Mouse (Mus musculus): ENCODE results near the gene Gnl1.
"Not testable (repeated sequence)": the region's sequence is repeated elsewhere in the genome, so short reads cannot be mapped to it uniquely, and the experiment has no call there.

The Gnl1 gene

DNA sequence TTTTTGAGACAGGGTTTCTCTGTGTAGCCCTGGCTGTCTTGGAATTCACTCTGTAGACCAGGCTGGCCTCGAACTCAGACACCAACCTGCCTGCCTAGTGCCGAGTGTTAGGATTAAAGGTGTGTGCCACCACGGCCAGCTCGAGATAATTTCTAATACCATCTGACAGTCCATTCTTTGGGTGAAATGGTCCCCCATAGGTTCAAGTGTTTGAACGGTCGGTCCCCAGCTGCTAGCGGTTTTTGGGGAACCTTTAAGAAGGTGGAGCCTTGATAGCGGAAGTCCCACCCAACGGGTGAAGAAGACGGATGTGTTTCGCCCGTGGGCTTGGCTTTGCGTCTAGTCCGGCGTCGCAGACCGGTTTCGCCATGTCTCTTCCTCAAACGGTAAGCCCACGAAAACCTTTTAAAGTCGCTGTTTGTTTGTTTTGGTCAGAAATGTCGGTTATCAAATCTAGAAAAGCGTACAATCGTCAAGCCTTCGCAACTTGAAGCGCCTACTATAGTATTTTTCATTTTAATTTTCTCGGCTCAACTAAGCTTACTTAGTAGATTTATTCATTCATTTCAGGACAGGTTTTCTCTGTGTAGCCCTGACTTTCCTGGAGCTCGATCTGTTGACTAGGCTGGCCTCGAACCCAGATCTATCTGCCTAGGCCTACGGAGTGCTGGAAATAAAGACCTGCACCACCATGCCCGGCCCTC lies 14.7 kb downstream of the Gnl1 start:
- peak; percentile 37 to 57 for DNase-seq (ENCODE audit: low read depth in 2 of 2, low spot score in 2 of 2)

DNA sequence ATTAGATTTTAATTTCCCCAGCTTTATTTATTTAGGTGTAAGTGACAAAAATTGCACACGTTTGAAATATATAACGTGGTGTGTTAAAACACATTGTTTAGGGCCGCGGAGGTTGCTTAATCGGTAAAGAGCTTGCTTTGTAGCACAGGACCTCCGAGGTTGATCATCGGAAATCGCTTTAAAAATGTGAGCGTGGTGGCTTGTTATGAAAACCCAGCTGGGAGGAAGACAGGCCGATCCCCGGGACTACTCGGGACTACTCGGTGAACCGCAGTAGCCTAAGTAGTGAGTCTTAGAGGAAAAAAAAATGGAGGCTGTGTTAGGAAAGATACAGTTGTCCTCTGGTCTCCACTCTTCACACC lies 15.2 kb downstream of the Gnl1 start:
- no peak for DNase-seq (ENCODE audit: low read depth in 2 of 2, low spot score in 2 of 2)

DNA sequence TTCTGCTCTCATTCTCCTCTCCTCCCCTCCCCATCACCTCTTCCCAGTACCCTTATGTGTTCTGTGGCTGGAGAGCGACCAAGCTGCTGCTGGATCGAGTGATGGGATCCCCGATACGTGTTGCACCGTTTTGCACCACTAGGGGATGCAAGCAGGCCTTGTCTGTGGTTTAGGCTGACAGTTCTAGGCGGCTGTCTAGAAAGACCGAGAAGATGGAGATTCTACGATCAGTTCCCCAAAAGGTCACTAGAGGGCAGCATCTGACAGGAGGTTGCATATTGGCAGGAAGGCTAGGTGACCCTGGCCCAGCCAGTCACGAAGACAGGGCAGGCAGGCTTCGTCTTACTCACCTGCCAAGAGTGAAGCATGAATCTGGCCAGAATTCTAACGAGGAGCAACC lies 17.3 kb downstream of the Gnl1 start:
- peak; percentile 99 for DNase-seq (ENCODE audit: low read depth in 2 of 2, low spot score in 2 of 2)

DNA sequence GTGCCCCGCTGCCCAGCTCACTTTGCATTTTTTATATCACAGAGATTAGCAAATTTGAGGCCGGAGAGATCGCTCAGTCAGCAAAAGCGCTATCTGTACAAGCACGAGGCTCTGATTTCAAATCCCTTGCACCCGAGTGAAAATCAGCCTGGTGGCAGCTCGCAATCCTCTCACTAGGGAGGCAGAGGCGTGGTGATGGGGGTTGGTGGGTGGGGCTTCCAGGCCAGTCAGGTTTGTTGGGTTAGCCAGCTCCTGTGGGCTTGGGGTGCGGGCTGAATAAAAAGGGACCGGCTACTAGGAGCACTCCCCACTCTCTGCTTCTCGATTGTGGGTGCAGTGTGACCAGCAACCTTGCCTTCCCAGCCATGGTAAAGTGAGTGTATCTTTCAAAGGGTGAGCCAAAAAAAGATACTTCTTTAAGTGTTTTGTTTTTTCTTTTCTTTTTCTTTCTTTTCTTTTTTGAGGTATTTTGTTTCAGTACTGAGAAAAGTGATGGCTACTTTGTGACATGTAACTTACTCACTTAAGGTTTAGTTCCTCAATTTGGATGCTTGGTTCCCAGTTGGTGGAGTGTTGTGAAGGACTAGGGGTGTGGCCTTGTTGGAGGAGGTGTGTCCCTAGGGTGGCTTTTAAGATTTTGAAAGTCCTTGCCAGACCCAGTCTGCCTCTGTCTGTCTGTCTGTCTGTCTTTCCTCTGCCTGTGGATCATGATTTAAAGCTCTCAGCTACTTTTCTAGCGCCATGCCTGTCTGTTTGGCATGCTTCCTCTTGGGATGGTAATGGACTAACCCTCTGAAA lies 18.3 kb downstream of the Gnl1 start:
- DNase-seq (ENCODE audit: low read depth in 2 of 2, low spot score in 2 of 2), result no peak

DNA sequence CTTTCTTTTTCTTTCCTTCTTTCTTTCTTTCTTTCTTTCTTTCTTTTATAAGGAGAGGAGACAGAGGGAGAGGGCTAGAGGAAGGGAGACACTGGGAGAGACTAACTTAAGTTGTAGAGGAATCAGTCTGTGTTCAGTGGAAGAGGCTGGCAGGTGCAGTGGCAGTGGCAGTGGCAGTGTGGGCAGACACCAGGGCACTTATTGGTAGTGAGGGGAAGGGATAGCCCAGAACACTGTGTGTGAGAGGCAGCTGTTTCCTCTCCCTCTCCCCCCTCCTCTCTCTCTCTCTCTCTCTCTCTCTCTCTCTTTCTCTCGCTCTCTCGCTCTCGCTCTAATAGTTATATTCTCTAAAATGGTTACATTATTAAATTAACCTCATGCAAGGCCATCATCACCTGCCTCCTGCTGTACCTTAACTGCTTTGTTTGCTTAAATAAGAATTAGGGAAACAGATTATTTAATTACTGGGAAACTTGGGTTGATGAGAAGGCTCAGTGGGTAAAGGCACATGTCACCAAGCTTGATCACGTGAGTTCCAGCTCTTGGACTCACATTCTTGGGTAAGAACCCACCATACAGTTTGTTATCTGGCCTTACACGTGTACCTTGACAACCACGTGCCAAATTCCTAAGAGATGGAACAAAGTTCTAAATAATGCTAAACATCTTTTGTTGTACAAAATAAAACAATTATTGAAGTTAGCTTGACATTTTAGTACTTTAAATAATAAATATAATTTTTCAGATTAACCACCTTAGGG lies 19.1 kb downstream of the Gnl1 start:
- DNase-seq (ENCODE audit: low read depth in 2 of 2, low spot score in 2 of 2), result no peak

DNA sequence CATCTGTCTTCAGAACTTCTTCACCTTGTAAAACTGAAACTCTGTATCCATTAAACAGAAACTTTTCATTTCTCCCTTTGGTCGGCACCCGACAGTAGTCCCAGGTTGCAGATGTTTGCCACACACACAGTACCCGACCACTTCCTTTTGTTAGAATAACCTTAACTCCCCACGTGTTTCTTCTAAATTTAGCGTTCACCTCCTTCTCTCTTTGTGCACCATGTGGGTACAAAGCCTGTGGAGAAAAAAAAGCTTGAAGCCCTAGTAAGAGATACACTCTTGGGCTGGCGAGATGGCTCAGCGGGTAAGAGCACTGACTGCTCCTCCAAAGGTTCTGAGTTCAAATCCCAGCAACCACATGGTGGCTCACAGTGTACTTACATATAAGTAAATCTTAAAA lies 19.7 kb downstream of the Gnl1 start:
- peak; percentile 91 to 92 for DNase-seq (ENCODE audit: low read depth in 2 of 2, low spot score in 2 of 2)

DNA sequence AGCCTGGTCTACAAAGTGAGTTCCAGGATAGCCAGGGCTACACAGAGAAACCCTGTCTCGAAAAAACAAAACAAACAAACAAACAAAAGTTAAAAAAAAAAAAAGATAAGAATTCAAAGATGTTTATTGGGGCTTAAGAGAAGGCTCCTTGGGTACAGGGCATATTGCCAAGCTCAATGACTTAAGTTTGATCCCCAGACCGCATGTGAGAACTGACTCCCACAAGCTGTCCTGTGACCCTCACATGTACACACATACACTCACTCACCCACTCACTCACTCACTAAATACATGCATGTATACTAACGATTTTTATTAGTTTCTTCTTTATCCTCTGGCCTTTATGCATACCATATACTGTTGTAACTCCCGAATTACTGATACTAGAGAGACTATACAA lies 20.7 kb downstream of the Gnl1 start:
- no peak for DNase-seq (ENCODE audit: low read depth in 2 of 2, low spot score in 2 of 2)

DNA sequence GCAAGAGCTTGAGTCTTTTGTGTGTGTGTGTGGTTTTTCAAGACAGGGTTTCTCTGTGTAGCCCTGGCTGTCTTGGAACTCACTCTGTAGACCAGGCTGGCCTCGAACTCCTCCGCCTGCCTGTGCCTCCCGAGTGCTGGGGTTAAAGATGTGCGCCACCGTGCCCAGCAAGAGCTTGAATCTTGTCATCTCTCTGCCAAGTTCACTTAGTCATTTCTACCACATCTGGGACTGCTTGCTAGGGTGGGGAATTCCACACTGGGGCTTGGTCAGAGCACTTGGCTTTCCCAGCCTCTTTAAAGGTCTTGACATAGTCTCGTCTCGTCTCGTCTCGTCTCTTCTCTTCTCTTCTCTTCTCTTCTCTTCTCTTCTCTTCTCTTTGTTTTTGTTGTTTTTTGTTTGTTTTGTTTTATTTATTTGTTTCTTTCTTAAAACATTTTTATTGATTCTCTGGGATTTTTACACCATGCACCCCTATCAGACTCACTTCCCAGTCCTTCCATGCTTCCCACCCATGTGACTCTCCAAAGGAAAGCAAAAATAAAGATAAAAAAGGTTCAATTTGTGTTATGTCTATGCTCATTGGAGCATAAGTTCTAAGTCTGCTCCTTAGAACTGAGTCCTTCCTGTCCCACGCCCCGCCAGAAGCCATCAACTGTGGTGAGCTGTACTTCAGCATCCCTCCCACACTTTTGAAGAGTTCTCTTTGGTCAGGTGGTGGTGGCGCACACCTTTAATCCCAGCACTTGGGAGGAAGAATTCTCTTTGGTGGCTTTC lies 21.7 kb downstream of the Gnl1 start:
- DNase-seq (ENCODE audit: low read depth in 2 of 2, low spot score in 2 of 2), result peak; percentile 20 to 33

DNA sequence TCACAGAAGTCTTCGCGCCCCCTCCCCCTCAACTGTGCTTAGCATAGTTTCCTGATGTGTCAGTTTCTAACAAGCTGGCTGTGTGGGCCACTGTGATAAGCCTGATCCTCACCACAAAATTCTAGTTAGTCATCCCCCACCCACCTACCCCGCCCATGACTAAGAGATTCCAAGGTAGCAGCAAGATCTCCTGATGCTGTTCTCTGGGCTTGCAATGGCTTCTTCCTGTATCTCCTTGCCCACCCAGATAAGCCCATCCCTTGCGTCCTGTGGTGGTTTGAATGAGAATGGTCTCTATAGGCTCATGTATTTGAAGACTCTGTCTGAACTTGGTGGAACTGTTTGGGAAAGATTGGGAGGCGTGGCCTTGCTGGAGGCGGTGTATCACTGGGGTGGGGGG lies 22.3 kb downstream of the Gnl1 start:
- no peak for DNase-seq (ENCODE audit: low read depth in 2 of 2, low spot score in 2 of 2)

DNA sequence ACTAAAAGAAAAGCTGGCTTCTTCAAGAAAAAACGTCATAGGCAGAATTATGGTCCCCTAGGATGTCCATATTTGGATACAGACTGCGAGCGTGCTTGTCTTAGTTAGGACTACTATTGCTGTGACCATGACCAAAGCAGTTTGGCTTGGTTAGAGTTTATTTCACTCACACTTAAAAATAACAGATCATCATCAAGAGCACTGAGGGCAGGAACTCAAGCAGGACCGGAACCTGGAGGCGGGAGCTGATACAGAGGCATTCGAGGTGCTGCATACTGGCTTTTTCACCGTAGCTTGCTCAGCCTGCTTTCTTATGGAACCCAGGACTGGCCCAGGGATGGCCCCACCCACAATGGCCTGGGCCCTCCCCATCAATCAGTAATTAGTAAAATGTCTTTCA lies 23.7 kb downstream of the Gnl1 start:
- no peak for DNase-seq (ENCODE audit: low read depth in 2 of 2, low spot score in 2 of 2)

DNA sequence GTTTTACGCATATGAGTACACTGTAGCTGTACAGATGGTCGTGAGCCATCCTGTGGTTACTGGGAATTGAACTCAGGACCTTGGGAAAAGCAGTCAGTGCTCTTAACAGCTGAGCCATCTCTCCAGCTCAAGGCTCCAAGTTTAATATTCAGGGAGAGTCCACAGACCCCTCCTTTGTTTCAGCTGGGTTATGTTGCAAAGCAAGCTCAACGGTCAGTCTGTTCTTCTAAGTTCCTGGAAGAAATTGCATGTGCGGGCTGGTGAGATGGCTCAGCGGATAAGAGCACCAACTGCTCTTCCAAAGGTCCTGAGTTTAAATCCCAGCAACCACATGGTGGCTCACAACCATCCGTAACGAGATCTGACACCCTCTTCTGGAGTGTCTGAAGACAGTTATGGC lies 24.8 kb downstream of the Gnl1 start:
- not testable (repeated sequence) for DNase-seq (ENCODE audit: low read depth in 2 of 2, low spot score in 2 of 2)

DNA sequence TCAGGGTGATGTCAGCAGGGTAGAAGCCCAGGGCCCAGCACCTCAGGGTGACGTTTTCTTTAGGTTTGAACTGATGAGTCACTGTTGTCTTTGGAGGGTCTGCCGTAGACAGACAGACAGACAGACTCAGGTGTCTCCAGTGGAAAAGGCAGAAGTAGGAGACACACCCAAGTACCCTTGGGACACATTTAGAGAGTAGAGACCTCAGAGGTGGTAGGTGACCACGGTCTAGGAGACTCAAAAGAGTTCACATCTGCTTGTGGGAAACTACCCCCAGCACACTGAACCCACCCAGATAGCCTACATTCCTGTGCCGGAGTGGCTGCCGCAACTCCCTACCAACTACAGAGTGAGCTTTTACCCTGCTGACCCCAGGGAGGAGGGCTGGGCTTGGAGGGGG lies 35.3 kb downstream of the Gnl1 start:
- no peak for DNase-seq (ENCODE audit: low read depth in 2 of 2, low spot score in 2 of 2)

DNA sequence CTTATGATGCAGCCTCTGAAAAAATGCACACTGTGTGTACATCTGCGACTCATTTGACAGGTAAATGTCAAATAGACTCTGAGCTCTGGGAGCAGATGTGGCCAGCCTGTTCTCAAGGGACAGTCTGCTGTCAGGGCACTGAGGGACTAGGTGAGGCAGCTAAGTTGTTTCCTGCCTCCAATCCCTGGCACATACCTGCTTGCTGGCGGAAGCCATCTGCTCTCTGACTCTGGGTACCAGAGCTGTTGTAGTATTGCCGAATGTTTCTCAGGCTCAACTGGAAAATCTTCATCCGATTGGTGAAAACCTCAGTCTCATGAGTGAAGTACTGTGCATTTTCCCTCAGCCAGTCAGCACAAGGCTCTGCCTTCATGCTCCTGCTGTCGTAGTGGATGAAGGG lies 37.4 kb downstream of the Gnl1 start:
- DNase-seq (ENCODE audit: low read depth in 2 of 2, low spot score in 2 of 2), result no peak

DNA sequence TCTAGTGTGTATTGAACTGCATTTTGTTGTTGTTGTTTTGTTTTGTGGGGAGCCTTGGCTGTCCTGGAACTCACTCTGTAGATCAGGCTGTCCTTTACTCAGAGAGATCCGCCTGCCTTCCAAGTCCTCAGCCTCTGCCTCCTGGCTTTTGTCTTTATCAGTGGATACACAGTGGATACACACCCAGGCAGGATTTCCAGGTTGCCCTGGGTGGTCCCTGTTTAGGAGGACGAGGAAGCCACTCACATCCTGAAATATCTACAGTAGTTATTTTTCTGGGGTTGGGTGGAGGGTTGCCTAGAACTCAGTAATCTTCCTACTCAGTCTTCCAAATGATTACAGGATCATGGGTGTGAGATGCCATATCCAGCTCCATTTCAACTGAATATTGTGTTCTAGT lies 39.3 kb downstream of the Gnl1 start:
- no peak for DNase-seq (ENCODE audit: low read depth in 2 of 2, low spot score in 2 of 2)

DNA sequence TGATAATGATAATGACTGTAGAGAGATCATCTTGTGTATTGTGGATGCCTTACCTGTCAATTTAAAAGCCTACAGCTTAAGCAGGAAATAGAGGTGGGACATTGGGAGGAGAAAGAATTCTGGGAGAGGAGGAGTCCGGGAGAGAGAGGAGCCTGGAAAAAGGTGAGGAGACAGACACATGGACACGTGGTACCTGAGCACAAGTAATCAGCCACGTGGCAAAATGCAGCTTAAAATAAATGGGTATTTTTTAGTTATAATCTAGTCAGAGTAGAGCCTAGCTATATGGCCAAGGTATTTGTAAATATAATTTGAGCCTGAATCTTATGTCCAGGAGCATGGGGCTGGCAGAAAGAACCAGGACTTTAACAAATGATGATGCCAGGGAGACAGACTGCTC lies 39.9 kb downstream of the Gnl1 start:
- DNase-seq (ENCODE audit: low read depth in 2 of 2, low spot score in 2 of 2), result no peak

DNA sequence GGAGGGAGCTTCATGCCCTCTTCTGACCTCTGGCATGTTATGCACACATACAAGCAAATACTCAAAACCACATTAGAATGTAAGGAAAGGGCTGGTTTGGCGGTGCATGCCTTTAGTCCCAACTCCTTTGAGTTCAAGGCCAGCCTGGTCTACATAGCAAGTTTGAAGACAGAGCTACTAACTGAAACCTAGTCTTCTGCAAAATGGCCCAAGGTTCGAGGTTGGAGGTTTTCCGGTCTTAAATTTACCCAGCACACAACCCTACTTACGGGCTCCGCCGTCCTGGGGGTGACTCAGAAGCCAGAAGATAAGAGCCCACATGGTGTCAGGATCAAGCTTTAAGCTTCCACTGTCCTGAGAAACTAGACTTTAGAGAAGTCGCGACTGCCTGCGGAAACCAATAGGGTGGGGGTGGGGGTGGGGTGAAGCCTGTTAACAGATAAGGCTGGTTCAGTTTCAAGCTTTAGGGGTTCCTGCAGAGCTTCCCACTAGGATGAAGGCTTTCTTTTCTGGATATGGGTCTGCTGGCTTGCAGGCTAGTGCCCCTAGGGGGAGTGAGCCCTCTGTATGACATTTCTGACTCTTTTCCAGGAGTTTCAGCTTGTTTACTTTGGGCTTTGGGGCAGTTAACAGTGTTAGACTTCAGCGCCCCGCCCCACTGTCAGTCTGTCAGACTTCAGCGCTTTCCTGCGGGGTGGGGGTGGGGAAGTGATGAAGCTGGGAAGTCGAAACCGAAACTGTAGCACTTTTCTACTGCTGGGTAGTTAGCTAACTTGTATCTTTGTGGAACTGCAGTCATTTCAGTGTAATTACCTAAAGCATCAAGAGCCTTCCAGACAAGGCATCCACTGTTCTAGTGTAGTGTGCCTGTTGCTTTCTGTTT lies 40.8 kb downstream of the Gnl1 start, which contains the start of gene H2-T24:
Gene H2-T24 (minus strand): TSS at position 370 of the 883 bp plus-strand sequence.
- peak; percentile 59 to 73 for DNase-seq (ENCODE audit: low read depth in 2 of 2, low spot score in 2 of 2)

DNA sequence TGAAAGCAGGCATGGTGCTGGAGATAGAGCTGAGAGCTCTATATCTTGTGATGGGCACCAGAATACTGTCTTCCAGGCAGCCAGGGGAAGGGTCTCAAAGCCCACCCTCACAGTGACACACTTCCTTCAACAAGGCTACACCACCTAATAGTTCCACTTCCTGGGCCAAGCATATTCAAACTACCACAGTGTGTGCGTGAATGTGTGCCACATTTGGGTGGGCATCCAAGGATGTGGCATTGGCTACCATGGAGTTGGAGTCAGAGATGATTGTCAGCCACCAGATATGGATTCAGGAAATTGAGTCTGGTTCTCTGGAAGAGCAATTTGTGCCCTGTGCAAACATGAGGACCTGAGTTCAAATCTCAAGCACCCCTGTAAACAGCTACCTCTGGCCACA lies 41.7 kb downstream of the Gnl1 start:
- no peak for DNase-seq (ENCODE audit: low read depth in 2 of 2, low spot score in 2 of 2)

DNA sequence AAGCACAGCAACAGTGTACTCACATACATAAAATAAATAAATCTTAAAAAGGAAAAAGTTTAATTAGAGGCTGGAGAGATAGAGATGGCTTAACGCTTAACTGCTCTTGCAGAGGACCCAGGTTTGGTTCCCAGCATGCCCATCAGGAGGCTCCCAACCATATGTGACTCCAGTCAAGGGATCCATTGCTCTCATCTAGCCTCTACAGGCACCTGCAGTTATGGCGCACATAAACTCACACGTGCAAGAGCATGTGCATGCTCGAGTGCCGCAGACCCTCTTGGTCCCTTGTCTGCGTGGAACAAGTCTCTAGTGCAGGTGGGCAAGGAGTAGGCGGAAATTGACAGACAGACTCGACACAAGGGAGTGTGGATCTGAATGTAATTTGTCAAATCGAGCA lies 42.4 kb downstream of the Gnl1 start:
- no peak for DNase-seq (ENCODE audit: low read depth in 2 of 2, low spot score in 2 of 2)

DNA sequence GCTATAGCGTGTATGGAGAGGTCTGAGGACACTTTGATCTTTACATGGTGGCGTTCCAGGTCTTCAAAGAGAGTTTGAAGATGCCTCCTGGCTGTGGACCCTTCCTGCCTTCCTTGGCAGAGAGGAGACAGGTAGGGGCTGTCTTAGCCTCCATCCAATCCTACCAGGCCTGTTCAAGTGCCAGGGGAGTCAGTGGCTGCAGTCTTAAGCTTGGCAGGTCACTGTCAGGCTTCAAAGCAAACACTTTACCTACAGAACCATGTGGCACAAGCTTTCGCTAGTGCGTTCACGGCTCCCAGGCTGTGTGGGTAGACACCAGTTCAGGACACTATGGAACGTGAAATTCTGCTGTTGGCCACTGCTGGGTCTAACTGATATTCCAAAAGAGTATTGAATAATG lies 43.3 kb downstream of the Gnl1 start:
- DNase-seq (ENCODE audit: low read depth in 2 of 2, low spot score in 2 of 2), result no peak

All from CD8-positive naive resting alpha-beta T cell, adult 2 months (primary cell).